Mouse (Mus musculus) stomach, postnatal 0 days (tissue): ENCODE data around the gene Urm1. TPM values are rescaled to one million over a fixed set of nuclear protein-coding genes. Genes with fewer than 3 reads are reported as not detected.

Experiments
- ATAC-seq: fragments of 200-750 bp; cut with Nextera tagmentation; 2 replicates; pipeline ENCODE4 v1.8.0; 2017; ENCODE audit not compliant: low FRiP score, low TSS enrichment
- DNase-seq: peaks from one replicate; pipeline ENCODE4 v3.0.0-alpha.2; 2016; ENCODE audit warnings: low spot score
- H3K27ac ChIP-seq: fragments of 300-500 bp; sonication (generic); replicated peaks from 2 replicates; pipeline ENCODE4 v1.5.1; 2014; ENCODE audit warnings: mild to moderate bottlenecking, control low read depth
- H3K27me3 ChIP-seq: fragments of 300-500 bp; sonication (generic); 2 replicates; pipeline ENCODE4 v1.6.1; 2014; ENCODE audit warnings: low read length; ENCODE audit not compliant: control insufficient read depth, insufficient read depth
- H3K36me3 ChIP-seq: fragments of 300-500 bp; sonication (generic); 2 replicates; pipeline ENCODE4 v1.6.1; 2014; ENCODE audit warnings: low read length, mixed read lengths; ENCODE audit not compliant: control insufficient read depth, insufficient read depth
- H3K4me1 ChIP-seq: fragments of 300-500 bp; sonication (generic); replicated peaks from 2 replicates; pipeline ENCODE4 v1.6.1; 2014; ENCODE audit warnings: antibody characterized with exemption; ENCODE audit not compliant: control insufficient read depth, insufficient read depth
- H3K4me2 ChIP-seq: fragments of 300-500 bp; sonication (generic); replicated peaks from 2 replicates; pipeline ENCODE4 v1.6.1; 2014; ENCODE audit warnings: low read depth, mild to moderate bottlenecking, control low read depth, moderate library complexity
- H3K4me3 ChIP-seq: fragments of 300-500 bp; sonication (generic); 2 replicates; pipeline ENCODE4 v1.5.1; 2014; ENCODE audit warnings: low read depth, low read length, control low read depth
- H3K9ac ChIP-seq: fragments of 300-500 bp; sonication (generic); 2 replicates; pipeline ENCODE4 v1.6.1; 2014; ENCODE audit warnings: mild to moderate bottlenecking, low read length, control low read depth, mixed read lengths
- H3K9me3 ChIP-seq: fragments of 300-500 bp; sonication (generic); 2 replicates; pipeline ENCODE4 v1.6.1; 2016; ENCODE audit warnings: low read length; ENCODE audit not compliant: control insufficient read depth
- CTCF ChIP-seq: IDR thresholded peaks from 2 replicates; pipeline ENCODE4 v1.5.1; 2016; ENCODE audit warnings: antibody characterized with exemption, low read depth, mild to moderate bottlenecking, moderate library complexity
- EP300 ChIP-seq: optimal IDR thresholded peaks from 2 replicates; pipeline ENCODE3; 2016; ENCODE audit warnings: antibody characterized with exemption
- WGBS: fragments of 180-500 bp; shearing (Covaris S2); extraction: QIAGEN DNeasy Blood & Tissue Kit; methylation state at CpG from one replicate; pipeline ENCODE4 v1.1.7; 2014; 5-methylcytosine and 5-hydroxymethylcytosine counted together
- microRNA-seq: library from miRNA; unstranded; fragments of <30 nt; microRNA quantifications from one replicate; pipeline ENCODE4, GENCODE M21; 2016
- polyA plus RNA-seq: library from polyadenylated mRNA; unstranded; fragments of >200 nt; fragmentation: Nextera tagmentation; extraction: Ambion mirVana; gene quantifications from 2 replicates; pipeline ENCODE4 v1.2.1, GENCODE M21; 2015

The Urm1 gene
- polyA plus RNA-seq, 1 experiment from 2014 or later: 16.2 TPM

- WGBS: under 1% methylated on average over 44 of the region's 61 CpGs
- TF ChIP-seq CTCF (peak; percentile 66), EP300 (no peak)
- H3K27ac ChIP-seq: peak overlapping the region; percentile 95
- H3K9ac ChIP-seq: peak overlapping the region; percentile 91
- no peaks in the 10 kb centered on the region for H3K9me3 ChIP-seq
- no peaks in the 10 kb centered on the region for H3K27me3 ChIP-seq
- H3K4me2 ChIP-seq: peak overlapping the region; percentile 82
- peak overlapping the region; percentile 99 for H3K4me3 ChIP-seq
- H3K36me3 ChIP-seq: peaks cover 19% of the 10 kb centered on the region
- peaks cover 3% of the 10 kb centered on the region for H3K4me1 ChIP-seq
- peak; percentile 87 for ATAC-seq
- DNase-seq: peak; percentile 90
Observed at GRCm38 (mm10) chr2:29889991-29890833, 70.3 kb downstream of the Urm1 start.

GRCm38 (mm10) chr2:29891773-29892172 lies 71.9 kb downstream of the Urm1 start:
- Histone ChIP-seq H3K9me3 (no peaks in the 10 kb centered on the region), H3K4me3 (no peak overlapping the region), H3K4me1 (peaks cover 3% of the 10 kb centered on the region), H3K27me3 (no peaks in the 10 kb centered on the region), H3K36me3 (peaks cover 21% of the 10 kb centered on the region), H3K9ac (no peak overlapping the region), H3K4me2 (no peak overlapping the region), H3K27ac (no peak overlapping the region)
- WGBS: 94% methylated on average over 6 of the region's 6 CpGs
- no peak for ATAC-seq
- DNase-seq: no peak
- no peak for TF ChIP-seq EP300
- no peak for TF ChIP-seq CTCF

Small RNAs within 50 kb of the gene (microRNA-seq; reads per million reads assigned to microRNA genes)
- gene Mir219a-2 (not detected), gene Mir219b (not detected)

Other genes starting within 250 kb of the Urm1 start
- gene Rapgef1, start 200.4 kb upstream of the Urm1 start, polyA plus RNA-seq: 7.2 and 7.6 TPM in 2 replicates
- gene Gm13420, start 68.4 kb upstream of the Urm1 start, polyA plus RNA-seq: 5.8 and 6.1 TPM in 2 replicates
- gene Gm13547, start 60.8 kb upstream of the Urm1 start, polyA plus RNA-seq: 0.28 TPM in 1 of 2 replicates, not detected in the other
- gene Coq4, start 32.6 kb upstream of the Urm1 start, polyA plus RNA-seq: 18.7 and 20.4 TPM in 2 replicates
- 14.7 TPM in 2 replicates for gene Trub2, start 31.6 kb upstream of the Urm1 start, polyA plus RNA-seq
- 34.0 and 36.4 TPM in 2 replicates for gene Slc27a4, start 17.4 kb upstream of the Urm1 start, polyA plus RNA-seq
- gene Cercam, start 49.1 kb downstream of the Urm1 start, polyA plus RNA-seq: 17.7 and 18.7 TPM in 2 replicates
- 20.5 and 22.6 TPM in 2 replicates for gene Odf2, start 69.1 kb downstream of the Urm1 start, polyA plus RNA-seq
- 22.7 and 24.1 TPM in 2 replicates for gene Gle1, start 115.4 kb downstream of the Urm1 start, polyA plus RNA-seq
- 44.2 and 48.3 TPM in 2 replicates for gene Sptan1, start 145.5 kb downstream of the Urm1 start, polyA plus RNA-seq
- gene Wdr34, start 228.8 kb downstream of the Urm1 start, polyA plus RNA-seq: 10.9 and 13.2 TPM in 2 replicates
- 202 and 206 TPM in 2 replicates for gene Set, start 237.3 kb downstream of the Urm1 start, polyA plus RNA-seq